Mouse (Mus musculus): ENCODE measurements around the gene Sh2d3c.

DNA sequence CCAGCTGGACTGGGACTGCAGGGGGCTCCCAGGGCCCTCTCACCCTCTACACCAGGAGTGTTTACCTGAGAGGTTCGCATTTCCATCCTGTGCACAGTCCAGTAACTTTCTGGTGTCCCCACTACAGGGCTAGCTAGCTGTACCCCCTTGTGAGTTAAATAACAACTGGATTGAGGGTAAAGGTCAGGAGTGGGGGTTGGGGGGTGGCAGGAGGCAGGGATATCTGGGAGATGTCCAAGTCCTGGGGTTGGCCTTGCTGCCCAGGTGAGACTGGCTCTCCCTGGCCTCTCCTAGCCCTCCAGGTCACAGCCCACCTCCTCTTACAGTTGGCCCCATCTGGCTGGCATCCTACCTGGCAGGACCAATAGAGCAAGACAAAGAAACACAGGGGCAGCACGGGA, 16.8 kb upstream of the Sh2d3c start, which contains the start of gene Fpgs:
- TF ChIP-seq CTCF (IDR thresholded peaks at IDR 0.05) (no peak), POLR2A (IDR thresholded peaks at IDR 0.05; ENCODE audit: insufficient read depth, low read depth, low read length) (no peak), EP300 (IDR thresholded peaks at IDR 0.05; ENCODE audit: insufficient read depth, low read depth, low read length) (no peak)
